Mouse (Mus musculus): ENCODE measurements around the gene Vwa1. TPM values are rescaled to one million over a fixed set of nuclear protein-coding genes. Genes with fewer than 3 reads are reported as not detected.

Vwa1 gene
- total and polyA plus RNA-seq, 3 experiments, result 0.33 to 0.42 TPM; not detected in 1

DNA sequence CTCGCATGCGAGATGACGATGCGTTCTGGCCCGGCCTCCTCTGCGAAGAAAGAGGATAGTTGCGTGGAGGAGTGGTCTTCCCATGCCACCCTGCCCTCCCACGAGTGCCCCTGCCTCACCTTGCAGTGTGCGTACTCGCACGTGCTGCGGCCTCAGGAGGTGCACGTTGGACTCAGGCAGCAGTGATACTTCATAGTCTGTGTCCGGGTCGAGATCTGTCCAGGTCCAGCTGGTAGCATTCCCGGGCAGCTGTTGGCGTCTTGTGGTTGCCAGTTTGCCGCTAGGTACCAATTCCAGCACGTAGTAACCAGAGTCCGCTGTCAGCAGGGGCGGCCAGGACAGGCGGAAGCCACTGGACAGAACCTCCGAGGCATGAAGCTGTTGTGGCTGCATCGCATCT, 3.9 kb downstream of the Vwa1 start:
- Histone ChIP-seq H3K36me3 (ENCODE audit: control insufficient read depth in 1 of 2, insufficient read depth in 2 of 2, low read length in 2 of 2) (peaks cover 0 to 2% of the 10 kb centered on the region in 2 experiments; a peak in 1 of 4 replicates), H3K27ac (ENCODE audit: control insufficient read depth, low read depth, low read length) (no peak overlapping the region), H3K9ac (ENCODE audit: control insufficient read depth, low read depth, low read length, poor library complexity, severe bottlenecking) (peak overlapping the region; percentile 97), H3K79me2 (ENCODE audit: control insufficient read depth, insufficient read depth, low read length, poor library complexity) (peaks cover 3% of the 10 kb centered on the region; the same call in 1 of the 2 replicates), H3K9me3 (replicated peaks; ENCODE audit: insufficient read depth, low read length) (no peaks in the 10 kb centered on the region), H3K4me1 (ENCODE audit: control insufficient read depth in 1 of 2, insufficient read depth in 2 of 2, low read length in 2 of 2) (peaks cover 0 to 17% of the 10 kb centered on the region in 2 experiments; a peak in 2 of 4 replicates), H3K4me3 (ENCODE audit: control insufficient read depth in 1 of 2, insufficient read depth in 1 of 2, low read depth in 2 of 2, low read length in 2 of 2) (peak overlapping the region in 1 of 2 experiments; percentile 84; a peak in 1 of 4 replicates), H3K27me3 (ENCODE audit: control insufficient read depth in 1 of 2, insufficient read depth in 2 of 2, low read length in 2 of 2) (no peaks in the 10 kb centered on the region)
- no peak for DNase-seq (ENCODE audit: low read depth, low spot score)
- TF ChIP-seq ZKSCAN1 (IDR thresholded peaks at IDR 0.05; ENCODE audit: low read depth, low read length), result no peak

DNA sequence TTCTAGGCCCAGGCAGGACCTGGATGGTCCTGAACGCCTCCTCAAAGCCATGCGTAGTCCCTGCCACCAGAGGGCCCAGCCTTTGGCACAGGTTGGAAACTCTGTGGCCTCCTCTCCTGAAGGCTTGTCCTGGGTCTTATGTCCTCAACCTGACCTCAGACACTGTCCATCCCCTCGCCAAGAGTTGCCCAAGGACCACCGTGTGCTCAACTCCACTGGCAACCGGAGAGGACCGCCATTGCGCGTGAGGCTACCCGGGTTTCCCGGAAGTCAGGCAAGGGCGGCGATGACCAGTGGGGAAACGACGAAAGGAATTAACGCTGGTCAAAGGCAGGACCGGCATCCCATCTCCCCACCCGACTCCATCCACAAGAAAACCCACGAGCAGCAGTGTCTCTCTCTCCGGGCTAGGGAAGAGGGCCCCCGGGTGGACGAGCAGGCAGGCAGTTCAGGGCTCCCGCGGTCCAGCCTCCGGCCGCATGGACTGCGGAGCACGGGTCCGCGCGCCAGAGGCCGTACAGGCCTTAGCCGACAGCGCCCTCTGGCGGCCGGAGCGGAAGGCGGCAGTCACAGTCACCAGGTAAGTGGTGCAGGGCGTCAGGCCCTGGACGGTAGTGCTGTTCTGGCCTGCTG, 4.5 kb downstream of the Vwa1 start:
- Histone ChIP-seq H3K79me2 (ENCODE audit: control insufficient read depth, insufficient read depth, low read length, poor library complexity) (peaks cover 3% of the 10 kb centered on the region; the same call in 1 of the 2 replicates), H3K4me1 (ENCODE audit: control insufficient read depth in 1 of 2, insufficient read depth in 2 of 2, low read length in 2 of 2) (peaks cover 0 to 15% of the 10 kb centered on the region in 2 experiments; a peak in 2 of 4 replicates), H3K27ac (ENCODE audit: control insufficient read depth, low read depth, low read length) (peak overlapping the region; percentile 55), H3K9me3 (replicated peaks; ENCODE audit: insufficient read depth, low read length) (no peaks in the 10 kb centered on the region), H3K4me3 (ENCODE audit: control insufficient read depth in 1 of 2, insufficient read depth in 1 of 2, low read depth in 2 of 2, low read length in 2 of 2) (peak overlapping the region; percentile 73 to 84), H3K9ac (ENCODE audit: control insufficient read depth, low read depth, low read length, poor library complexity, severe bottlenecking) (peak overlapping the region; percentile 97), H3K36me3 (ENCODE audit: control insufficient read depth in 1 of 2, insufficient read depth in 2 of 2, low read length in 2 of 2) (peaks cover 0 to 2% of the 10 kb centered on the region in 2 experiments; a peak in 1 of 4 replicates), H3K27me3 (ENCODE audit: control insufficient read depth in 1 of 2, insufficient read depth in 2 of 2, low read length in 2 of 2) (no peaks in the 10 kb centered on the region)
- peak; percentile 83 to 99 (median 92) for TF ChIP-seq CTCF (IDR thresholded peaks at IDR 0.05 in 2 of 3, conservative IDR thresholded peaks at IDR 0.05 in 1 of 3; ENCODE audit: control insufficient read depth in 1 of 3, insufficient read depth in 1 of 3, low read depth in 2 of 3, low read length in 3 of 3, poor library complexity in 1 of 3, severe bottlenecking in 1 of 3)
- TF ChIP-seq TCF12 (IDR thresholded peaks at IDR 0.05; ENCODE audit: low read depth, low read length), result peak; percentile 37; the same call in 1 of the 2 replicates
- peak; percentile 71 for TF ChIP-seq HCFC1 (IDR thresholded peaks at IDR 0.05; ENCODE audit: low read depth, low read length)
- TF ChIP-seq ZC3H11A (IDR thresholded peaks at IDR 0.05; ENCODE audit: low read depth, low read length), result peak; percentile 33; the same call in 1 of the 2 replicates
- no peak for TF ChIP-seq MYB (IDR thresholded peaks at IDR 0.05; ENCODE audit: low read depth, low read length)
- peak; percentile 69 for TF ChIP-seq NELFE (IDR thresholded peaks at IDR 0.05; ENCODE audit: low read depth, low read length)
- no peak for TF ChIP-seq RCOR1 (IDR thresholded peaks at IDR 0.05; ENCODE audit: low read depth, low read length)
- no peak for TF ChIP-seq BHLHE40 (IDR thresholded peaks at IDR 0.05; ENCODE audit: borderline replicate concordance, low read depth, low read length)
- no peak for TF ChIP-seq POLR2AphosphoS5 (IDR thresholded peaks at IDR 0.05; ENCODE audit: borderline replicate concordance, low read depth, low read length)
- TF ChIP-seq MXI1 (IDR thresholded peaks at IDR 0.05; ENCODE audit: low read depth, low read length), result peak; percentile 66; the same call in 1 of the 2 replicates
- no peak for TF ChIP-seq NRF1 (IDR thresholded peaks at IDR 0.05; ENCODE audit: insufficient read depth, low read depth, low read length, poor library complexity, severe bottlenecking)
- peak; percentile 60 for TF ChIP-seq SMC3 (IDR thresholded peaks at IDR 0.05; ENCODE audit: low read depth, low read length)
- TF ChIP-seq RAD21 (IDR thresholded peaks at IDR 0.05; ENCODE audit: low read depth, low read length), result peak; percentile 66
- TF ChIP-seq TBP (IDR thresholded peaks at IDR 0.05; ENCODE audit: low read depth, low read length), result 0 out of 2 replicates have a peak, but pooled peaks have one; percentile 14
- peak; percentile 60; the same call in 1 of the 2 replicates for TF ChIP-seq POLR2AphosphoS2 (IDR thresholded peaks at IDR 0.05; ENCODE audit: low read length)
- TF ChIP-seq SIN3A (IDR thresholded peaks at IDR 0.05; ENCODE audit: low read length), result peak; percentile 54; the same call in 1 of the 2 replicates
- peak; percentile 85 to 91 for TF ChIP-seq POLR2A (IDR thresholded peaks at IDR 0.05; ENCODE audit: control insufficient read depth in 1 of 2, insufficient read depth in 1 of 2, low read depth in 1 of 2, low read length in 2 of 2, poor library complexity in 1 of 2)
- peak; percentile 73 for TF ChIP-seq MAX (IDR thresholded peaks at IDR 0.05; ENCODE audit: low read length)
- DNase-seq (ENCODE audit: low read depth, low spot score), result peak; percentile 87

All from MEL (cell line).